Mouse (Mus musculus) activated CD4-positive, CD25-positive, alpha-beta regulatory T cell, adult 4 months (primary cell): ENCODE results near the gene Taf5. TPM values are rescaled to one million over a fixed set of nuclear protein-coding genes. Genes with fewer than 3 reads are reported as not detected.

Source experiments
- ATAC-seq: one replicate; pipeline ENCODE4 v1.8.0; 2017
- polyA plus RNA-seq, 2 experiments: library from polyadenylated mRNA; unstranded; fragments of 100-300 nt; shearing (Covaris generic); gene quantifications; one replicate each; pipeline ENCODE4 v1.2.1; 2017

Taf5 gene
- polyA plus RNA-seq, result 1 to 10 TPM; 1.9 to 2.9 TPM

DNA sequence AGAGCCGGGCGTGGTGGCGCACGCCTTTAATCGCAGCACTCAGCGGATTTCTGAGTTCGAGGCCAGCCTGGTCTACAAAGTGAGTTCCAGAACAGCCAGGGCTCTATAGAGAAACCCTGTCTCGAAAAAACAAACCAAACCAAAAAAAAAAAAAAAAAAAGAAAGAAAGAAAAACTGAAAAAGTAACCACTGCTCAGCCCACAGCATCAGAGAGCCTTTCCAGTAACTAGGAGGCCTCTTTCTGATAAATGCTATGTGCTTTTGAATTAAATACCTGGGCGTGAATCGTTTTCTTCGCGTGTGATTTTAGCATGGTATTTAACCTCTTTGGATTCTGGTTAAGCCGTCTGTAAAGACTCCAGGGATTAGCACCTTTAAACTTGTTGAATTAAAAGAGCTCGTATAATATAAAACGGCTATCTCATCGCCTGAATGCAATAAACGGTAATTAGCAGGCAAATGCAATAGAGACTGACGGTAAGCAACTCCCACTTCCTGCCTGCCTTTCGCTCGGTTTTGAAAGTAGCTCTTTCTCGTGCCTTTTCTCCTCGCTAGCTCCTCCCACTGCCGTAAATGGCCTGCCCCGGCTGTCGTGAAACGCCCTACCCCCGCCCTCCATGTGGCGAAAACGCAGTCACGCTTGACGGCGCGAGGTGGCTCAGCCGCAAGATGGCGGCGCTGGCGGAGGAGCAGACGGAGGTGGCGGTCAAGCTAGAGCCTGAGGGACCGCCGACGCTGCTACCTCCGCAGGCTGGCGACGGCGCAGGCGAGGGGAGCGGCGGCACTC, at the start of gene Taf5:
Taf5 (plus strand) TSS at position 651 of the 787 bp plus-strand sequence.
- peak; percentile 70 for ATAC-seq

DNA sequence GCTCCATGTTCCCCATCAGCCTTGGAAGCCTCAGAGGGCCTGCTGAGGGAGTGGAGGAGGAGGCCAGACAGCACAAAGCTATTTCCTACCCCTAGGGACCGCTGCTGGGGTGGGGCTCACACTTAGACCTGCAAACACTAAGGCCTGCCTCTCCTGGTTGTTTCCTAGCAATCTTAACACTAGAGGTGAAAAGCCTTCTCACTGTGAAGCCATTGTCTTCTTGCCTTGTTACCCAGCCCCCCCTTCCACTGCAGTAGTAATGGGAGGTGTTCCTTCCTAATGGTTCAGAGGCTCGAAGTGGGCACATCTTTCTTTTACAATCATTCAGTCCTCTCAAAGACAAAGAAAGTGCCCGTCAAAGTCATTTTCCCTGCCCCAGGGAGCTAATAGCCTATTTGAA, 49.7 kb upstream of the Taf5 start:
- ATAC-seq, result no peak

DNA sequence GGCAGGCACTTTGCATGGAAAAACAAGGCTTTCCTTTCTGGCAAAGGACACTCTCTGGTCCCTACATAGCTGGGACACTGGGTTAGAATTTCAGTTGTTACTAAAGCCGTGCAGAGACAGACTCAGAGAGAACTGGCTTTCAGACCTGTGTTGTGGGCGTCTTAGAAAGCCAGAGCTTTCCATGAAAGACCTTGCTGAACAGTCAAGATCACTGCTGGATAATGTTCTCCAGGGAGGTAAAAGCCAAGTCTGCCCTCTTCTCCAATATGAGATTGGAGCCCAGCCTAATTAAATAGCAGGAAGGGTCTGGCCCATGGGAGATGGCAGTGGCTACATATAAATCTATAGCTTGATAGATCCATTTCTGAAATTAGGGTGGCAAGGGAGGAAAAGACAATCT, 49.2 kb upstream of the Taf5 start:
- no peak for ATAC-seq

DNA sequence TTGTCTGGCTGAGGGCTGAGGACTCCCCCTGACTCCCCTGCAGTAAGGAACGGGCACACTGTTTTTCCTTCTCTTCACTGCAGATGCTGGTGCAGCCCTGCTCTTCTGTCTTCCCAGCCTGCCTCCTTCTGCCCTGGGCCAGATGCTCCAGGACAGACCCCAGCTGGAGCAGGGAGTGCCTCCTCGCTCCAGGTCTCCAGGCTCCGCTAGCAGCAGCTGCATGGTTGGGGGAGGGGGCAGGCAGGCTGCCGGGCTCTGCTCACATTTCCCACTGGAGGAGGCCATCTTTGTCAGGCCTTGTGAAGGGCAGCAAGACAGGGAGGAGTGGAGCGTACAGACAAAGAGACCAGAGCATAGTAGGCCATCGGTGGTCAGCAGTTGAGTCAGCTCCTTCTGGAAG, 48.2 kb upstream of the Taf5 start:
- no peak for ATAC-seq

DNA sequence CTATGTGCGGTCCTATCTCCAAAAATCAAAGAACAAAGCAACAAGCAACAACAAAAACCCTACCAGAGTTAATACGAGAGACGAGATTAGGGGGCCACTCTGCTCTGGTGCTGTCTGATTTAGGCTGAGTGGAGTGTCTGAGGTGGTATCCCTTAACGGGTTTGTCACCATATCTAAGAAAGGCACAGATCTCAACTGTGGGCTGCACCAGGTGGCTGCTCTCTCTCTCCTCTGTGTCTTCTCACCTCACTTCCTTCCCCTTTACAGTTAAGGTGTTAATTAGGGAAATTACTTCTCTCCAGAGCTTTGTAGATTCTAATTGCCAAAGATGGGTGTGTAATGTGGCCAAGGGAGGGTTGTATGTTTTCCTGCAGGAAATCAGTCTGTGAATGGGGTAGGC, 44.8 kb upstream of the Taf5 start:
- no peak for ATAC-seq

DNA sequence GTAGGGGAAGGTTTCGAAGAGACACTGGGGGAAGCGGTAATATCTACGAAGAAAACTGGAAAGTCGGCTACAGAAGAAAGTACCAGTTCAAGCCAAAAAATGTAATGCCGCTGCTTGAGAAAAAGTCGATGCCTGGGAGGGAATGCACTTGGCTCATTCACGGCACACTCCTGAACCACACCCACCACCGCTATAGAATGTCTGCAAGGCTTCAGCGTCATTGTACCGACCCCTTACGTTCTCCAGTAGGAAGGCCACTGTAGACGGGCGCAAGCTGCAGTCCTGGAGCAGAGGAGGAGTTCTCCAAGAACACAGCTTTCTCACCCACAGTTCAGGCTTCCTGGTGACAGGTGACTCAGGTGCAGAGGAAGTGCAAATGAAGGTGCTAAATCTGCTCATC, 44.0 kb upstream of the Taf5 start:
- no peak for ATAC-seq

DNA sequence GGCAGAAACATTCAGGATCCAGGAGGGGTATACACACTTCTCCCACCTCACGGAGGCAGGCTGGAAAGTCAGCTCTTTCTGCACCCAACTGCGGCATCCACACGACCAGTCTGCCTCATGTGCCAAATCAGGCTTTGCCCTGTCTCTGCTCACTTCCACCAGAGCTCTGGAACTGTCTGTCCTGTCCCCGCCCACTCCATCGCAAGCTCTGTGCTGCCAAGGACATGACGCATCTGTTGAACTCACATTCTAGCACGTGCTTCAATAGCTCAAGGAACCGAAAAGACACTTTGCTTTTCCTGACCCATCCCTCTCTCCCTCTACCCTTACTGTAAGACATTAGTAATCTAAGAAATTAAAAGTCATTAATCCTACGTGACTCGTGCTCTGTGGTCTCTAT, 42.6 kb upstream of the Taf5 start:
- ATAC-seq, result no peak

DNA sequence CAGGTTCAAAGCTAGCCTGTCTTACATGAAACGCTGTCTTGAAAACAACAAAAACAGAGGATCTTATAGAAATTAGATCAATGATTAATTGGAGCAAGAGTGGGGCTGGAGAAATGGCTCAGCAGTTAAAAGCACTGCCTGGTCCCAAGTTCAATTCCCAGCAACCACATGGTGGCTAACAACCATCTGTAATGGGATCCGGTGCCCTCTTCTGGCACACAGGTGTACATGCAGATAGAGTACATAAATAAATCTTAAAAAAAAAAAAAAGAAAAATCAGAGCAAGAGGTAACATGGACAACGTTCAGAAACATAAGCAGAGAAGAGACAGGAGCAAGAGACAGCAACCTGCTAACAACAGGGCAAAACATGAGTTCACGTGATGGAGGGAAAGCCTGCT, 41.0 kb upstream of the Taf5 start:
- ATAC-seq, result no peak

DNA sequence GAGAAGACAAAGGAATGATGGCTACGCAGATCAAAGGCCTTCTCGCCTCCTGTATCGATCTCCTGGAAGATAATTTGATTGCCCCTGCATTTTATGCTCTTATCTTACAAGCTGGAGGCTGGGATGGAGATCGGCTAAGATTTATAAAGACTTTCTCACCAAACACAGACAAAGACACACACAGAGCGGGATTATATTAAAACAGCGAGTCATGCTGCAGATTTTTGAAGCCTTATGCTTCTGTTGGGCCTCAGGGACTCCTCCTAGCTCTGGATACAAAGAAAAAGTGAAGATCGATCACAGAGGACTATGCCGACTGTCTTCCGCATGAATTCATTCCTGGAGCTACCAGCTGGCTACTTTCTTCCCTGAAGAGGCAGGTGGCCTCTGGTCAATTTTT, 37.8 kb upstream of the Taf5 start:
- ATAC-seq, result no peak

DNA sequence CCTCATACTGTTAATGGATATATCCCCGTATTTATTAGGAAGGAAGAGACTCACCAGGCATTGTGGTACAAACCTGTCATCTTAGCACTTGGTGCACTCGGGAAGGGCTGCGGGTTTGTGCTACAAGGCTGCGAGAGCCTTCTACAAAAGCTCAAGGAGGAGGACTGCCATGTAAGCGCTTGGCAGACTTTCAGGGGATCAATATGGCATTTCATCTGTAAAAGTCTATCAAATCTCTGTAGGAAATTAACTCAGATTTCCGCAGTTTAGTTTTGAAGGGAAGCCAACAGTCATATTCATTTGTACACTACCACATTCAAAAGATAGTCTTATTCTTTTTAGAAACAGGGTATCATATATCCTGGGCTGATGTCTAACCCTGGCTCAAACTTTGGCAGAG, 35.8 kb upstream of the Taf5 start:
- no peak for ATAC-seq

DNA sequence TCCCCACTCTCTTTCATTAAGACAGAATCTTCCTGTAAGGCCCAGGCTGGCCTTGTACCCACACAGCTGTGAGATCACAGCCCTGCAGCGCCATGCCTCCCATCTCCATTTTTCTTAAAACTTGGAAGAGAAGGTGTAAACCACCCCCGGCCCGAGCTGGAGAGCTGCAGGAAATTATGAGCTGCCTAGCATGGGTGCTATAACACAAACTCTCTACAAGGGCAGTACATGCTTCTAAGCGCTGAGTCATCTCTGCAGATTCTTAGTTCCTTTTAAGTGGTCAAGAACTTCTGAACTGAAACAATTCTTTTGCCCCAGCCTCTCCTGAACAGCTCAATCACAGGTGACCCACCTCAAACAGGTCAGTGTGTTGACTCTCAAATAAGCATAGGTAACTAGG, 32.6 kb upstream of the Taf5 start:
- ATAC-seq, result no peak

DNA sequence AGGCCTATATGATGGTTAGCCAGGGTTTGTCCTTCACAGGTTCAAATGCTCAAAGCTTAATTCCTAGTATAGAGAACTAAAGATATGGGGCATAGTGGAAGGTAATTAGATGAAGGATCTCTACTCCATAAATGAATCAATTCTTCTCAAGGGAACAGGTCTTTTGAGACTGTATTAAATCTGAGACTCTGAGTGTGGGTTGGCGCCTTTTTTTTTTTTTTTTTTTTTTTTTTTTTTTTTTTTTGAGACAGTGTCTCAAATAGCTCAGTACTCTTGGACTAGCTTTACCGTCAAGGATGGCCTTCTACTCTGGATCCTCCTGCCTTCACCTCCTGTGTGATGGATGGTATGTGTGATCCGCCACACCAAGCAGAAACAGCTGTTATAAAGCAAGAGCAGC, 30.9 kb upstream of the Taf5 start:
- ATAC-seq, result no peak

DNA sequence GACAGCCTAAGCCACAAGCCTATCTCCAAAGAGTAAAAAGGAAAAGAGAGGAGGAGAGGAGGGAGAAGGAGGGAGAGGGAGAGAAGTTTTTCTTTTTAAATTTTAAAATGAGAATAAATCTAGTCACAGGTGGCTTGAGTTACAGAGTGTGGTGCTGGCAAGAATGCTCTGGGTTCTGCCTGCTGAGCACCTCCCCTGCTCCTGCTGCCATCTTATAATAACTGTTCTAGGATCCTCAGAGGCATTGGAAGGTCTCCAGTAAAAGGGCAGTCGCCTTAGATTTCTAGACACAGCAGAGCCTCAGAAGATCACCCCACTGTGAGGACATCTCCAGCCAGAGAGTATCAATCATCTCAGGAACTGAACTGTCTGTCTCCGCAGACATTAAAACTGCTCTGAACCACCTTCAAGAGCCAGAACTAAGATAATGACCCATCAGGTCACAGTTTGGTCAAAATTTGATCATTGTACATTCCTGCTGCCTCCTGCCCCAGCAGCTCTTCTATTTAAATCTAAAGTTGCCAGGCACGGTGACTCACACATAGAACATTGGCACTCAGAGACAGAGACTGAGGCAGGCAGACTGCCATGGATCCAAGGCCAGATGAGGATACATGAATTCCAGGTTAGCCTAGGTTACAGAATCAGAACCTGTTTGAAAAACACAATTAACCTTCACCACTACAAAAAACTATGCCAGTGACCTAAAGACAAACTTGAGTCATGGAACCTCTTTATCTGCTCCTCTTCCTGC, 26.6 kb upstream of the Taf5 start:
- ATAC-seq, result no peak

DNA sequence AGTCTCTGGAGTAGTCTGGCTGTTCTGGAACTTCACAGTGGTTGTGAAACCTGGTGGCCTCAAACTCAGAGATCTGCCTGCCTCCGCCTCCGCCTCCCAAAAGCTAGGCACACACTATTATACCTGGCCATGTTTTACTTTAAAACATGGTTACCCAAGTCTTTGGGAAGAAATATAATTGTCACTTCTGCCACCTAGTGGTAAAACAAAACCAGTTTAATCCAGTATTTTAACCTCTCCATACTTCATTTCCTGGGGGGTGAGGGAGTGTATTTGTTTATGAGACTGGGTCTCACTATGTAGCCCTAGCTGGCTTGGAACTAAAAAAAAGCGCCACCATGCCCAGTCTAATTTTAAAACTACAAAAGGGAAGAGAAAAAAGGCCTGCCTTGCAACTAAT, 23.9 kb upstream of the Taf5 start:
- ATAC-seq, result no peak

DNA sequence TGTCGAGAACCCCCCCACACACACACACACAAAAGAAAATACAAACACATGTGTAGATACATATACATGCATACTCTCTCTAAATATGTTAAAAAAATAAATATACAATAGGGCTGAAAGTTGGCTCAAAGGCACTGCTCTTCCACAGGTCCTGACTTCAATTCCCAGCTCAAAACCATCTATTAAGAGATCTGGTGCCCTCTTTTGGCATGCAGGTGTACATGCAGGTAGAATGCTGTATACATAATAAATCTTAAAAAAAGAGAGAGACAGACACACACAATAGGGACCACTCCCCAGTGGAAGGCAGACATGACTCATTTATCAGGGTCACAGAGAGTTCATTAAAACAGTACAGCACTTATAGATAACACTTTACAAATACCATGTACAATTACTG, 21.2 kb upstream of the Taf5 start:
- ATAC-seq, result no peak

DNA sequence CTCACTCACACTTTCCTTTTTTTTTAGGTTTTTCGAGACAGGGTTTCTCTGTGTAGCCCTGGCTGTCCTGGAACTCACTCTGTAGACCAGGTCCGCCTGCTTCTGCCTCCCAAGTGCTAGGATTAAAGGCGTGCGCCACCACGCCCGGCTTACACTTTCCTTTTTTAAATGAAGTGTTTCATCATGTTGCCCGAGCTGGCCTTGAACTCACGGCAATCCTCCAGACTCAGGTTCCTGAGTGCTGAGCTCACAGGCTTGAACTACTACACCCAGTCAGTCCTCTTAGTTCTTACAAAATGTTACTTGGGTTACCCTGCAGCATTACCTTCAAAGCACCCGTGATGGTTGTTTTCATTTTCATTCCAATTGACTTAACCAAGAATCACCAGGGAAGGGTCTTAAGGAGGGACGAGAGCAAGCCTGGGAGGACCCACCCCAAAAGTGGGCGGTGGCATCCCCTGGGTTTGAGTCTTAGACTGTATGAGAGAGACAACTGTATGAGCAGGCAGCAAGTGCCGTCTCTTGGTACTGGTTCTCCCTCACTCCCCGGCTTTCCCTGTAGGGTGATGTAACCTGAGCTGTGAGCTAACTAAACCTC, 20.2 kb upstream of the Taf5 start:
- ATAC-seq, result no peak

DNA sequence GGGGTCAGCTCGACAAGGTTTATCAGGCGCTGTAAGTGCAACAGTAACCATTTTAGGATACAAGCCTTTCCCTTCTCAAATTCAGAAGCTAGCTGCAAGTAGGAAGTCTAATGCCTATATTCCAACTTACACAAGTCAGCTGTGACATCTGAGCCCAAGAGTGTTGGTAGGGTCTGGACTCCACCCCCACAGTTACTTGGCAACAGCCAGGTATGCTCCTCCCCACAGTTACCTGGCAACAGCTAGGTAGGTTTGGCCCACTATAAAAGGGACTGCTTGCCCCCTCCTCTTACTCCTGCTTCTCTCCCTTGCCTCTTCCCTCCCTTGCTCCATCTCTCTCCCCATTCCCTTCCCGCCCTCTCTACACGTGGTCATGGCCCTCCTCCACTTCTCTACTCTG, 18.5 kb upstream of the Taf5 start:
- ATAC-seq, result no peak

DNA sequence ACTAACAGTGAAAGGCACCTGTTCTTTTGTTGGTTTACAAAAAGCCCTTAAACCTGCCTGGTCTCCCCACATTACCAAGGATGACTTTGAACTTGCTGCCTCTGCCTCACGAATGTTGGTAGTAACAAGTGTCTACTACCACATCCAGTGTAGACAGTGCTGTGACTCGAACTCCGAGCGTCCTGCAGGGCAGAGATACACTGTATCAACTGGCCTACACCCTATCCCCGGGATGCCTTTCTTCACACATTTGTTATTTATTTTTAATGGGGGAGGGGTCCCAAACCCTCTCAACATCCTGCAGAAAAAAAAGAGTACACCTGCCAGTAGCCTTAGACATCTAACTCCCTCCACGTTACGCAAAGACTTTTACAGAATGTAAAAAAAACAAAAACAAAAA, 17.7 kb upstream of the Taf5 start:
- no peak for ATAC-seq

DNA sequence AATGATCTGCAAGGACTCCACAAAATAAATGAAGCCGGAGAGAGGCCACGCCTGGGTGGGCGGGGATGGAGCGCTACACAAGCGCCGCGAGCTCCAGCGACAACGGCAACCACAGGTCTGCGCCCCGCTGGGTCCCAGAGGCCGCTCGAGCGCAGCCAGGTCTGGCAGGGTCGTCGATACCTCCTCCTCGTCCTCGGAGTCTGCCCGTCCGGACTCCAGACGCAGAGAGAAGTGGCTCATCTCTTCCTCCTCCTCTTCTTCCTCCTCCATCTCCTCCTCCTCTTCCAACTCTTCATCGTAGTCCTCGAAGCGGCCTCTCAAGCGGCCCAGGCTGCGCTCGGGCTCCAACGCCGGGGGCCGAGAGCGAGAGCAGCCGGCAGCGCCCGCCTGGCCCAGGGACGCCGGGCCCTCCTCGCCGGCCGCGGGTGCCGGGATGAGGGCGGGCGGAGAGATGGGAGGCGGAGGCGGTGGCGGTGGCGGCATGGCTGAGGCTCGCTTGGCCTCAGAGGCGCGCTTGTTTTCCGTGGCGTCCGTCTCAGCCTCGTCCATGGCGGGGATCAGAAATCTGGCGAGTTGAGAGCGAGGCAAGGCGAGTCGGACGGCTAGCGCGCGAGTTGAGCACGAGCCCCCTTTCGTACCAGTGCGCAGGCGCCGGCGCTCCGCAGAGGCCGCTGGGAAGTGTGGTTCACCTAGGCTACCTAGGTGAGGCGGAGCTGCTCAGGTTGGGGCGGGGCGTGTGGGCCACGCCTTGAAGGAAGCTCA, 17.1 kb upstream of the Taf5 start, which contains the start of gene Pcgf6:
Pcgf6 (minus strand) TSS at position 636 of the 762 bp plus-strand sequence.
- ATAC-seq, result peak; percentile 96

DNA sequence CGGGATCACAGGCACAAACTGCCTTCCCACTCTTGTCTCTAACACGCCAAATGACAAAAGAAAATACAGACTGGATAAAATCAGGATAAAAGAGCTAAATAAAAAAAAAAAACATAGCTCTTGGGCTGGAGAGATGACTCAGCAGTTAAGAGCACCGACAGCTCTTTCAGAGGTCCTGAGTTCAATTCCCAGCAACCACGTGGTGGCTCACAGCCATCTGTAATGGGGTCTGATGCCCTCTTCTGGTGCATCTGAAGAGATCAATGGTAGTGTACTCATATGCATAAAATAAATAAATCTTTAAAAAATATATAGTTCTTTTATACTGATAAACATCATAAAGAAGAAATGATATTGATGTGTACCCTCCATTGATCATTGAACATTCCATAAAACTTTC, 14.6 kb upstream of the Taf5 start:
- ATAC-seq, result no peak

DNA sequence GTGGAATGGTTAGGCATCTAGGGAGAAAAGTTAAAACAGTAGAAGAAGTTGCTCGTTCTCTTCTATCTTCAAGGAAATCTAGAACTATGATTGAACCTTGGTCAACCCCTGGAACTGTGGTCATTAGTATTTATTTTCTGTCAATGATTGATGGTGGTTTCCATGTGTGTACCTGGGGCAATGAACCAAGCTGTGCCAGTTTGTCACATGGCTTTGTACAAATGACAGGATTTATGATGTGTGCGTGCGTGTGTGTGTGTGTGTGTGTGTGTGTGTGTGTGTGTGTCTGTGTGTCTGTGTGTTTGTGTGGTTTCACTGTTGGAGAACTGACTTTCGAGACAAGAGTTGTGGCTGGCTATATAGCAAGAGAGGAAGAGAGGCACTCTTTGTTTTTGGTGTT, 14.1 kb upstream of the Taf5 start:
- no peak for ATAC-seq

DNA sequence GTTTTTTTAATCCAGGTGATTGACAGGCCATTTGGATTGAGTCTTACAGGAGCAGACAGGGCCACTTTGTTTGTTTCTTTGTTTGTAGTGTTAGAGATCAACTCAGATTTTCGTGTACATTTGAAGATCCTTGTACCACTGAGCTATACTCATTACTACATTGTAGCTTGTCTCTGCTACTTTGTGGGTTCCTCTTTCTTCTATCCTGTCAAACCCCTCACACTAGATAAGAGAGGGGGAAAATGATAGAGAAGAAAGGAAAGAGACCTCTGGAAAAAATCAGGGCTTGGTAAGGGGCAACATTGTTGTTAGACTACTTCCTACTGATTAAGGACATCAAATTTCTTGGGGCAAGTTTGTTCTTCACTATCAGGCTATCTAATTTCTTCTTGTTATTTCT, 9.9 kb upstream of the Taf5 start:
- no peak for ATAC-seq

DNA sequence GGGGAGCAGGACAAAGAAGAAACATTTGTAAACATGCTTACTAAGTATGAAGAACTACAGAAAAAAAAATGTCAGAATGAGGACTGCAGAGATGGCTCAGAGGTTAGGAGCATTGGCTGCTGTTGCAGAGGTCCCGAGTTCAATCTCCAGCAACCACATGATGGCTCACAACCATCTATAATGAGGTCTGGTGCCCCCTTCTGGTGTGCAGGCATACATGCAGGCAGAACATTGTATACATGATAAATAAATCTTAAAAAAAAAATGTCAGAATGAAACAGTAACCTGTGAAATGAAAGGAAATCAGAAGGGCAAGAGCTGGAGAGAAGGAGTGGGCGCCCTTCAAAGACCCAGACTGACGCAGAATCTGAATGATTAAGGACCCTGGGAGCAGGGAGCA, 1.7 kb upstream of the Taf5 start:
- ATAC-seq, result no peak
